ENCODE assay signal across 9 mouse cellular contexts in the genomic region with DNA sequence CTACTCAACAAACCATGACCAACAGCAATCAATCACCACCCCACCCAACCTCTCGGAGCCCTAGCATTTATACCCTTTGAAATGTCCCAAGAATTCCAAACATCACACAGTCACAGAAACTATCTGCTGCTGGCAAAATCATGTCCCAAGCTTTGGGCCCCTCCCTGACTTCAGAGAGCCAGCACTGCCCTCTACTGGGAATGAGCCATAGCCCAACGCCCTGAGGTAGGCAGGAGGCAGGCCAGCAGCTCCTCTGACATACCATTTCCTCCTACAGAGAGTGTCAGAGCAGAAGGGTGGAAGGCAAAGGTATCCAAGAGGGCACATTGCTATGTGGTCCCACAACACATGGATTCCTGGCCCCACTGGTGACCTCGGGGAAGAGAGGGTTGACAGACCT. TPM values are rescaled to one million over a fixed set of nuclear protein-coding genes. Genes with fewer than 3 reads are reported as not detected.
DNase-seq lines count a peak whose midpoint lies in the region; ATAC-seq and TF ChIP-seq lines count a peak whose summit lies in the region.
"Had no signal": no experiment of that assay in that cellular context is flagged by ENCODE, and none has a peak within 500 bp of the region (broad histone marks: within the 10 kb centered on the region; RNA-seq: fewer than 3 reads in every experiment).

No protein-coding gene starts in this region.

- no peaks in the 10 kb centered on the region for H3K27me3 ChIP-seq in MEL (ENCODE audit: control insufficient read depth in 1 of 2, insufficient read depth in 2 of 2, low read length in 2 of 2)

- H3K9ac ChIP-seq in MEL (ENCODE audit: control insufficient read depth, low read depth, low read length, poor library complexity, severe bottlenecking), result no peak overlapping the region

- H3K27ac ChIP-seq in layer of hippocampus, adult 2 months, result no peak overlapping the region
- peak overlapping the region; percentile 100 for H3K27ac ChIP-seq in MEL (ENCODE audit: control insufficient read depth, low read depth, low read length)

- peaks cover 24 to 48% of the 10 kb centered on the region in 2 experiments for H3K4me1 ChIP-seq in MEL (ENCODE audit: control insufficient read depth in 1 of 2, insufficient read depth in 2 of 2, low read length in 2 of 2)

- peaks cover 23% of the 10 kb centered on the region for H3K79me2 ChIP-seq in MEL (ENCODE audit: control insufficient read depth, insufficient read depth, low read length, poor library complexity)

- no peak for TF ChIP-seq EP300 in MEL (IDR thresholded peaks at IDR 0.05; ENCODE audit: low read depth in 1 of 2, low read length in 2 of 2)

- peaks cover 3 to 44% of the 10 kb centered on the region in 2 experiments; a peak in 3 of 4 replicates for H3K36me3 ChIP-seq in MEL (ENCODE audit: control insufficient read depth in 1 of 2, insufficient read depth in 2 of 2, low read length in 2 of 2)

- no peak for TF ChIP-seq POLR2A in MEL (IDR thresholded peaks at IDR 0.05; ENCODE audit: control insufficient read depth in 1 of 2, insufficient read depth in 1 of 2, low read depth in 1 of 2, low read length in 2 of 2, poor library complexity in 1 of 2)

- DNase-seq in layer of hippocampus, adult 2 months (ENCODE audit: low spot score in 2 of 2), result no peak
- DNase-seq in layer of hippocampus, adult 11-12 months (ENCODE audit: low spot score), result no peak
- DNase-seq in MEL (ENCODE audit: low read depth, low spot score), result peak; percentile 71
- DNase-seq in c-Kit-positive CD71-positive TER-119-positive erythroid progenitor cells, embryonic 14.5 days (ENCODE audit: low spot score), result peak; percentile 62
- DNase-seq in lung, postnatal 4 days, result peak; percentile 65 to 74
- no peak for DNase-seq in yolk sac, embryonic 10.5 days (ENCODE audit: low spot score)
- no peak for DNase-seq in neural tube, embryonic 10.5 days (ENCODE audit: extremely low spot score, low spot score)

- H3K4me3 ChIP-seq in layer of hippocampus, adult 2 months, result no peak overlapping the region
- H3K4me3 ChIP-seq in MEL (ENCODE audit: control insufficient read depth in 1 of 2, insufficient read depth in 1 of 2, low read depth in 2 of 2, low read length in 2 of 2), result no peak overlapping the region

- TF ChIP-seq RAD21 in MEL (IDR thresholded peaks at IDR 0.05; ENCODE audit: low read depth, low read length), result peak; percentile 43

- no peaks in the 10 kb centered on the region for H3K9me3 ChIP-seq in MEL (replicated peaks; ENCODE audit: insufficient read depth, low read length)

- ATAC-seq in erythroid progenitor cell, adult 5-6 weeks (replicated peaks; ENCODE audit: low FRiP score, poor library complexity, severe bottlenecking), result no peak

- TF ChIP-seq CTCF in layer of hippocampus, adult 2 months (conservative IDR thresholded peaks at IDR 0.05), result peak; percentile 62
- peak; percentile 44 to 68 (median 65); a peak in 5 of 6 replicates for TF ChIP-seq CTCF in MEL (IDR thresholded peaks at IDR 0.05 in 2 of 3, conservative IDR thresholded peaks at IDR 0.05 in 1 of 3; ENCODE audit: control insufficient read depth in 1 of 3, insufficient read depth in 1 of 3, low read depth in 2 of 3, low read length in 3 of 3, poor library complexity in 1 of 3, severe bottlenecking in 1 of 3)

TF ChIP-seq in MEL, 35 proteins besides CTCF, POLR2A, EP300 and RAD21:
- no peak for TF ChIP-seq USF2 (IDR thresholded peaks at IDR 0.05; ENCODE audit: borderline replicate concordance in 1 of 2, insufficient read depth in 1 of 2, low read depth in 1 of 2, low read length in 2 of 2)
- TF ChIP-seq KAT2A (conservative IDR thresholded peaks at IDR 0.05; ENCODE audit: low read depth, low read length), result no peak
- peak; percentile 10; the same call in 1 of the 2 replicates for TF ChIP-seq ZC3H11A (IDR thresholded peaks at IDR 0.05; ENCODE audit: low read depth, low read length)
- peak; percentile 52 for TF ChIP-seq SMC3 (IDR thresholded peaks at IDR 0.05; ENCODE audit: low read depth, low read length)
- TF ChIP-seq MAZ (IDR thresholded peaks at IDR 0.05; ENCODE audit: low read depth, low read length), result peak; percentile 69; the same call in 1 of the 2 replicates

RNA-seq across cellular contexts. Expression of gene Tspan32, which starts 2.2 kb away (rescaled TPM):
- total RNA-seq in layer of hippocampus, adult 2 months (2021), result under 1 TPM in 1 of 2 experiments, not detected in 1; 0.36 TPM
- total RNA-seq in MEL (2012; rRNA removed), result 159 and 205 TPM in 2 replicates
- 100 to 1,000 TPM in 1 of 2 experiments, 10 to 100 TPM in 1; 53.5 to 212 TPM for polyA plus RNA-seq in MEL (2012; ENCODE audit: insufficient read depth in 1 of 2, insufficient read length in 2 of 2, low read depth in 1 of 2, low replicate concordance in 2 of 2, missing spikeins in 1 of 2)
- total RNA-seq in erythroid progenitor cell, adult 5-6 weeks (2015; ENCODE audit: low replicate concordance), result 69.6 and 81.1 TPM in 2 replicates
- total RNA-seq in erythroid progenitor cell, adult 5-6 weeks (2017; ENCODE audit: low replicate concordance), result 47.7 and 48.9 TPM in 2 replicates

RNA-seq across cellular contexts. Expression of gene Ascl2, which starts 33.6 kb away (rescaled TPM):
- under 1 TPM; 0.28 to 0.37 TPM for total RNA-seq in layer of hippocampus, adult 2 months (2021)
- total RNA-seq in MEL (2012; rRNA removed), result not detected in 2 replicates
- polyA plus RNA-seq in MEL (2012; ENCODE audit: insufficient read depth in 1 of 2, insufficient read length in 2 of 2, low read depth in 1 of 2, low replicate concordance in 2 of 2, missing spikeins in 1 of 2), result not detected
- total RNA-seq in erythroid progenitor cell, adult 5-6 weeks (2015; ENCODE audit: low replicate concordance), result 1.4 TPM in 1 of 2 replicates, not detected in the other
- not detected in 2 replicates for total RNA-seq in erythroid progenitor cell, adult 5-6 weeks (2017; ENCODE audit: low replicate concordance)
- total RNA-seq: heart, postnatal 10 days had no signal

RNA-seq across cellular contexts. Expression of gene Cd81, which starts 49.9 kb away (rescaled TPM):
- 100 to 1,000 TPM; 419 to 448 TPM for total RNA-seq in layer of hippocampus, adult 2 months (2021)
- 86.8 and 105 TPM in 2 replicates for total RNA-seq in MEL (2012; rRNA removed)
- polyA plus RNA-seq in MEL (2012; ENCODE audit: insufficient read depth in 1 of 2, insufficient read length in 2 of 2, low read depth in 1 of 2, low replicate concordance in 2 of 2, missing spikeins in 1 of 2), result 100 to 1,000 TPM in 1 of 2 experiments, not detected in 1; 133 TPM
- total RNA-seq in erythroid progenitor cell, adult 5-6 weeks (2015; ENCODE audit: low replicate concordance), result 102 and 110 TPM in 2 replicates
- total RNA-seq in erythroid progenitor cell, adult 5-6 weeks (2017; ENCODE audit: low replicate concordance), result 92.2 and 202 TPM in 2 replicates

Comparison
In these comparisons a context has a peak if more than half of its experiments do, and no peak if none do; other contexts are left out.
1. DNase-seq: peak in MEL (single experiment), c-Kit-positive CD71-positive TER-119-positive erythroid progenitor cells, embryonic 14.5 days (single experiment) and lung, postnatal 4 days (2 of 2); none in layer of hippocampus, adult 2 months (0 of 2), layer of hippocampus, adult 11-12 months (single experiment), yolk sac, embryonic 10.5 days (single experiment) and neural tube, embryonic 10.5 days (single experiment).
2. RNA of gene Tspan32, which starts 2.2 kb away (total RNA-seq): 159 to 205 TPM in MEL and 47.7 to 81.1 TPM in erythroid progenitor cell, adult 5-6 weeks; 0.36 TPM in layer of hippocampus, adult 2 months; every median in the first group is over 10 times any median in the second.